Mouse (Mus musculus): ENCODE measurements around the gene Pkd1. TPM values are rescaled to one million over a fixed set of nuclear protein-coding genes. Genes with fewer than 3 reads are reported as not detected.

The Pkd1 gene
- total and polyA plus RNA-seq, 3 experiments: 2.8 to 13.4 (median 8.3) TPM

DNA sequence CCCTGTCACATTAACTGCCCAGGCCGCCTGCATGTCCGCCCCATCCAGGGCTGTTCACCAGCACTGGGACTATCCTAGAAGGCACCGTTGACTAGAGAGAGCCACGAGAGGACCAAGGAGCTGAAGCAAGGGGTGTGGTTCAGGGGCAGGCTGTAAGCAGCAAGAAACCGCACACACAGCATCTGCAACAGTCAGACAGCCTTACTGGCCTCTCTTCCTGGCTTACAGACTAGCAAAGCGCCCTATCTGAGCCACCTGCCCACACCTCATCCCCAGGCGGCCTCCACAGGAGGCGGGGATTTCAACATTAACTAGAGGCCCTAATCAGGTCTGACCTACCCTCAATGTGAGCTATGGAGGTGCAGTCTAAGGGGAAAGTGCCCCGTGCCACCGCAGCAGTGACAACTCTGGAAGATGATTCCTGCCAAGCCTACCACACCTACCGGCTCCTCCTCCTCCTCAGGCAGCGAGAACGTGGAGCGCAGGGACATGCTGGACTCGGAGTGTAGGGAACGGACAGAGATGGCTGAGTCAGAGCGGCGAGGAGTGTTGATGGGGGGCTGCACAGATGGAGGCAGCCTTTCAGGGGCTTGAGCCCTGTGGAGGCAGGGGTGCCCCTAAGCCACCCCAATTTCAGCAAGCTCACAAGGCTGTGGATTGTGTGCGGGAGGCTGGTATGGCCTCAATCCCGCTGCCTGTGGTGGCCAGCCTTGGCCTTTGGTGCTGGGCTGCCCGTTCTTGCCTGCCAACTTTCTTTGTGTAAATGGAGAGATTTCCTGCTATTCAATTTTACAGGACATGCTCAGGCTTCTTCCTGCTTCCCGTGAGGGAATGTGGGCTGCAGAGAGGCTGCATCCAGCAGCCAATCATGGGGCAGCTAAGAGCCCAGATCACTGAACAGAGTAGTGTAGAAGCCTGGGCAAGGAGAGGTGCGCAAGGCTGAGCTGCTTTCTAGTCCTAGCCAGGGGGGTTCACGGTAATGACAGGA, 35.1 kb upstream of the Pkd1 start:
- Histone ChIP-seq H3K4me3 (replicated peaks in 1 of 3; ENCODE audit: low read depth in 2 of 3, low read length in 2 of 3, poor library complexity in 1 of 3) (no peak overlapping the region), H3K27me3 (replicated peaks) (no peaks in the 10 kb centered on the region), H3K4me1 (ENCODE audit: control insufficient read depth in 1 of 2, insufficient read depth in 2 of 2) (no peaks in the 10 kb centered on the region), H3K27ac (ENCODE audit: insufficient read depth, low read depth) (no peak overlapping the region), H3K9me3 (replicated peaks; ENCODE audit: low read length) (no peaks in the 10 kb centered on the region), H3K9ac (ENCODE audit: insufficient read depth, low read depth) (no peak overlapping the region), H3K79me2 (replicated peaks; ENCODE audit: control insufficient read depth, extremely low read depth, insufficient read depth, poor library complexity, severe bottlenecking) (0 out of 2 replicates have a peak, but pooled peaks cover under 1% of the 10 kb centered on the region), H3K4me2 (ENCODE audit: insufficient read depth, low read depth, poor library complexity, severe bottlenecking) (no peak overlapping the region), H3K36me3 (replicated peaks in 1 of 2; ENCODE audit: control insufficient read depth in 1 of 2, insufficient read depth in 1 of 2, low read length in 1 of 2) (peaks cover 89 to 98% of the 10 kb centered on the region in 2 experiments)
- dilution Hi-C loops (cut with MboI; ENCODE audit: extremely low pct_ligation_motif_present, extremely low pct_unique_long_range_greater_than_20kb, low sequenced_read_pairs): no loop called here
- no peak for DNase-seq (ENCODE audit: extremely low read depth)
- no peak for TF ChIP-seq ZKSCAN1 (IDR thresholded peaks at IDR 0.05; ENCODE audit: borderline replicate concordance, low read depth, low read length)
- no peak for TF ChIP-seq JUND (conservative IDR thresholded peaks at IDR 0.05; ENCODE audit: low read depth, low read length)
- TF ChIP-seq SIN3A (IDR thresholded peaks at IDR 0.05; ENCODE audit: low read length): no peak
- TF ChIP-seq KAT2A (IDR thresholded peaks at IDR 0.05; ENCODE audit: insufficient replicate concordance, low read length): no peak
- TF ChIP-seq ETS1 (conservative IDR thresholded peaks at IDR 0.05; ENCODE audit: low read depth, low read length): no peak
- TF ChIP-seq NRF1 (IDR thresholded peaks at IDR 0.05; ENCODE audit: low read depth, low read length): no peak
- in situ Hi-C loops (cut with MboI; ENCODE audit: low pct_ligation_motif_present, low pct_unique_long_range_greater_than_20kb, low sequenced_read_pairs): no loop called here

DNA sequence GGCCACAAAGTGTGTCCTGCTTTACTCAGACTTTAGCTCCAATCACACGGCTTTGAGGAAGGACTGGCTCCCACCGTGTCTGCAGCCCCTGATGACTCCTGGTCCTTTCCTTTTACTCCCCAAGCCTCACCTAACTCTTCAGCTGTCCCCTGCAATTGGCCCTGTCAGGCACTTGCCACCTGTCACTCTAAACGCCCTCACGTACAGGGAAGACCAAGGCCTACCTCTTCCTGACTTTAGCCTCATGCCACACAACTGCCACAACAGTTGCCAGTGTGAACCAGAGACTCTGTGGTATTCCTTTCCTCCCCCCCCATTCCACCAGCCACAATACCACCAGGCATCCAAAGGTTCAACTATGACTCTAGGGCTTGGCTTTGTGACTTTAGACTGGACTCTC, 29.2 kb upstream of the Pkd1 start:
- dilution Hi-C loops (cut with MboI; ENCODE audit: extremely low pct_ligation_motif_present, extremely low pct_unique_long_range_greater_than_20kb, low sequenced_read_pairs) (no loop called here), in situ Hi-C loops (cut with MboI; ENCODE audit: low pct_ligation_motif_present, low pct_unique_long_range_greater_than_20kb, low sequenced_read_pairs) (no loop called here)
- H3K9ac ChIP-seq (ENCODE audit: insufficient read depth, low read depth): no peak overlapping the region
- H3K4me1 ChIP-seq (ENCODE audit: control insufficient read depth in 1 of 2, insufficient read depth in 2 of 2): peaks cover 3 to 13% of the 10 kb centered on the region in 2 experiments; a peak in 3 of 4 replicates
- no peak overlapping the region for H3K27ac ChIP-seq (ENCODE audit: insufficient read depth, low read depth)
- H3K4me3 ChIP-seq (replicated peaks in 1 of 3; ENCODE audit: low read depth in 2 of 3, low read length in 2 of 3, poor library complexity in 1 of 3): no peak overlapping the region
- DNase-seq (ENCODE audit: extremely low read depth): no peak
- H3K27me3 ChIP-seq (replicated peaks): no peaks in the 10 kb centered on the region
- H3K9me3 ChIP-seq (replicated peaks; ENCODE audit: low read length): no peaks in the 10 kb centered on the region
- peaks cover 52 to 87% of the 10 kb centered on the region in 2 experiments for H3K36me3 ChIP-seq (replicated peaks in 1 of 2; ENCODE audit: control insufficient read depth in 1 of 2, insufficient read depth in 1 of 2, low read length in 1 of 2)
- peaks cover 43% of the 10 kb centered on the region for H3K79me2 ChIP-seq (replicated peaks; ENCODE audit: control insufficient read depth, extremely low read depth, insufficient read depth, poor library complexity, severe bottlenecking)
- no peak overlapping the region for H3K4me2 ChIP-seq (ENCODE audit: insufficient read depth, low read depth, poor library complexity, severe bottlenecking)
- TF ChIP-seq E2F4 (IDR thresholded peaks at IDR 0.05; ENCODE audit: insufficient replicate concordance, low read depth, low read length) (no peak), IRF4 (IDR thresholded peaks at IDR 0.05; ENCODE audit: low read depth, low read length) (no peak), CTCF (conservative IDR thresholded peaks at IDR 0.05 in 1 of 2, IDR thresholded peaks at IDR 0.05 in 1 of 2; ENCODE audit: low read depth in 2 of 2, low read length in 2 of 2) (no peak), CHD2 (IDR thresholded peaks at IDR 0.05; ENCODE audit: low read length) (no peak), MAZ (IDR thresholded peaks at IDR 0.05; ENCODE audit: low read depth, low read length) (no peak), MEF2A (IDR thresholded peaks at IDR 0.05; ENCODE audit: borderline replicate concordance, low read depth, low read length) (no peak), NRF1 (IDR thresholded peaks at IDR 0.05; ENCODE audit: low read depth, low read length) (no peak), RCOR1 (conservative IDR thresholded peaks at IDR 0.05; ENCODE audit: low read depth, low read length) (no peak), HCFC1 (IDR thresholded peaks at IDR 0.05; ENCODE audit: low read depth, low read length) (no peak), TBP (conservative IDR thresholded peaks at IDR 0.05; ENCODE audit: low read depth, low read length) (no peak), USF1 (IDR thresholded peaks at IDR 0.05; ENCODE audit: low read depth, low read length) (no peak), BHLHE40 (IDR thresholded peaks at IDR 0.05; ENCODE audit: low read depth, low read length) (no peak), GABPA (IDR thresholded peaks at IDR 0.05; ENCODE audit: insufficient replicate concordance, low read depth, low read length) (no peak), MAX (IDR thresholded peaks at IDR 0.05; ENCODE audit: low read length) (no peak), ZC3H11A (IDR thresholded peaks at IDR 0.05; ENCODE audit: low read depth, low read length) (no peak)
